In the genomic region with DNA sequence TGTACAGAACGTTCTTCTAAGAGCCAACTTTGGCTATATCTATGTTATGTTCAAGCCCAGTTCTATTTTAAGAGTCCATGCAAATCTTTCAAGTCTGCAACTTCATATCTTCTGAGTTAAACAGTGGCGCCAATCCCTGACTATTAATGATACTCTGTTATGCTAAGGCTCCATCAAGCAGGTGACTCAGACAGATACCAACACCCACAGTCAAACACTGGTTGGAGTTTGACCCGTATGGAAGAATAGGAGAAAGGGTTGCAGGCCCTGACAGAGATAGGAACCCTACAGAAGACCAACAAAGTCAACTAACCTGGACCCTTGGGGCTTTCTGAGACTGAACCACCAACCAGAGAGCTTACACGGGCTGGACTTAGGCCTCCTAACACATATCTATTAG, we compare ENCODE assay signal across 23 mouse cellular contexts. TPM values are rescaled to one million over a fixed set of nuclear protein-coding genes. Genes with fewer than 3 reads are reported as not detected.
"Had no signal": no experiment of that assay in that cellular context is flagged by ENCODE, and none has a peak within 500 bp of the region (broad histone marks: within the 10 kb centered on the region; RNA-seq: fewer than 3 reads in every experiment).

No protein-coding gene starts in this region.

- ATAC-seq: hindbrain, postnatal 0 days; liver, embryonic 12.5 days had no signal

- H3K36me3 ChIP-seq: heart, embryonic 13.5 days; heart, embryonic 15.5 days; limb, embryonic 13.5 days; limb, embryonic 15.5 days; liver, embryonic 12.5 days had no signal

- H3K9me3 ChIP-seq: heart, embryonic 13.5 days; heart, embryonic 15.5 days; hindbrain, embryonic 13.5 days; hindbrain, embryonic 15.5 days; limb, embryonic 15.5 days; liver, embryonic 12.5 days had no signal

- H3K4me1 ChIP-seq: heart, embryonic 13.5 days; heart, embryonic 15.5 days; limb, embryonic 15.5 days; liver, embryonic 12.5 days had no signal

- H3K27me3 ChIP-seq: heart, embryonic 13.5 days; heart, embryonic 15.5 days; hindbrain, embryonic 13.5 days; hindbrain, embryonic 15.5 days; limb, embryonic 13.5 days; limb, embryonic 15.5 days; liver, embryonic 12.5 days had no signal

- H3K4me3 ChIP-seq: heart, adult 2 months; heart, embryonic 13.5 days; heart, embryonic 15.5 days; hindbrain, embryonic 13.5 days; hindbrain, embryonic 15.5 days; limb, embryonic 13.5 days; limb, embryonic 15.5 days; liver, embryonic 12.5 days had no signal

- H3K27ac ChIP-seq: heart, adult 2 months; heart, embryonic 13.5 days; heart, embryonic 15.5 days; hindbrain, embryonic 13.5 days; hindbrain, embryonic 15.5 days; hindbrain, postnatal 0 days; limb, embryonic 13.5 days; limb, embryonic 15.5 days; liver, embryonic 12.5 days had no signal

- DNase-seq: gastrocnemius, postnatal 14 days; gastrocnemius, postnatal 36 days; heart, adult 2 months; heart, postnatal 14 days; heart, postnatal 36 days; kidney, adult 18-20 months; kidney, adult 8-10 months; kidney, postnatal 10 days; kidney, postnatal 25 days; layer of hippocampus, adult 9-11 months; layer of hippocampus, postnatal 36 days; left cerebral cortex, postnatal 4 days had no signal

- H3K4me2 ChIP-seq: heart, embryonic 11.5 days; heart, embryonic 13.5 days; heart, embryonic 15.5 days; hindbrain, embryonic 13.5 days; hindbrain, embryonic 15.5 days; limb, embryonic 13.5 days; limb, embryonic 15.5 days; liver, embryonic 12.5 days had no signal

- H3K9ac ChIP-seq: heart, embryonic 13.5 days; heart, embryonic 15.5 days; hindbrain, embryonic 13.5 days; hindbrain, embryonic 15.5 days; limb, embryonic 13.5 days; limb, embryonic 15.5 days; liver, embryonic 12.5 days had no signal

RNA-seq across cellular contexts. Expression of a gene that starts 30.8 kb away (rescaled TPM):
- polyA plus RNA-seq: gonadal fat pad, adult 2 months; heart, adult 2 months; liver, adult 2 months had no signal
